Mouse (Mus musculus): ENCODE data around the gene Vldlr.

The Vldlr gene

GRCm38 (mm10) chr19:27233386-27233785 is 17.1 kb downstream of the Vldlr start:
- DNase-seq (ENCODE audit: low spot score), result no peak

GRCm38 (mm10) chr19:27239913-27240312 is 23.6 kb downstream of the Vldlr start:
- DNase-seq (ENCODE audit: low spot score), result no peak

- no peak for DNase-seq (ENCODE audit: low spot score)
Observed at GRCm38 (mm10) chr19:27243527-27243926, 27.2 kb downstream of the Vldlr start.

- DNase-seq (ENCODE audit: low spot score), result no peak
Observed at GRCm38 (mm10) chr19:27254756-27255155, 38.5 kb downstream of the Vldlr start.

- DNase-seq (ENCODE audit: low spot score), result no peak
Observed at GRCm38 (mm10) chr19:27255678-27256077, 39.4 kb downstream of the Vldlr start.

GRCm38 (mm10) chr19:27260102-27260501 is 43.8 kb downstream of the Vldlr start:
- peak; percentile 58 for DNase-seq (ENCODE audit: low spot score)

- no peak for DNase-seq (ENCODE audit: low spot score)
Observed at GRCm38 (mm10) chr19:27260621-27261278, 44.5 kb downstream of the Vldlr start.

GRCm38 (mm10) chr19:27262141-27262540 is 45.9 kb downstream of the Vldlr start:
- DNase-seq (ENCODE audit: low spot score), result no peak

GRCm38 (mm10) chr19:27273385-27273784 is 57.1 kb downstream of the Vldlr start:
- no peak for DNase-seq (ENCODE audit: low spot score)

- DNase-seq (ENCODE audit: low spot score), result no peak
Observed at GRCm38 (mm10) chr19:27274382-27274781, 58.1 kb downstream of the Vldlr start.

- no peak for DNase-seq (ENCODE audit: low spot score)
Observed at GRCm38 (mm10) chr19:27279174-27279573, 62.9 kb downstream of the Vldlr start.

All from layer of hippocampus, adult 9-10 months (tissue).